Mouse (Mus musculus): Measurements from ENCODE around the gene Poc1a.

Gene Poc1a

GRCm38 (mm10) chr9:106338462-106339172, 57.8 kb downstream of the Poc1a start:
- 41% methylated on average over 10 of the region's 10 CpGs for whole genome bisulfite sequencing

GRCm38 (mm10) chr9:106339173-106339558, 58.3 kb downstream of the Poc1a start:
- 61% methylated on average over 6 of the region's 6 CpGs for WGBS

GRCm38 (mm10) chr9:106339730-106340129, 58.9 kb downstream of the Poc1a start:
- 89% methylated on average over 4 of the region's 4 CpGs for WGBS

GRCm38 (mm10) chr9:106340501-106341312, 59.8 kb downstream of the Poc1a start:
- 71% methylated on average over 13 of the region's 13 CpGs for WGBS

GRCm38 (mm10) chr9:106341313-106341686, 60.4 kb downstream of the Poc1a start:
- WGBS: 58% methylated on average over 3 of the region's 3 CpGs

- 64% methylated on average over 9 of the region's 9 CpGs for WGBS
Observed at GRCm38 (mm10) chr9:106342573-106342972, 61.7 kb downstream of the Poc1a start.

- WGBS: 26% methylated on average over 6 of the region's 6 CpGs
Observed at GRCm38 (mm10) chr9:106345167-106345566, 64.3 kb downstream of the Poc1a start.

GRCm38 (mm10) chr9:106345630-106346029, 64.8 kb downstream of the Poc1a start:
- 47% methylated on average over 6 of the region's 6 CpGs for WGBS

- 70% methylated on average over 10 of the region's 10 CpGs for WGBS
Observed at GRCm38 (mm10) chr9:106348281-106348680, 67.4 kb downstream of the Poc1a start.

- 55% methylated on average over 2 of the region's 2 CpGs for WGBS
Observed at GRCm38 (mm10) chr9:106349075-106349474, 68.2 kb downstream of the Poc1a start.

- 72% methylated on average over 6 of the region's 6 CpGs for WGBS
Observed at GRCm38 (mm10) chr9:106351178-106351577, 70.3 kb downstream of the Poc1a start.

- 49% methylated on average over 6 of the region's 6 CpGs for WGBS
Observed at GRCm38 (mm10) chr9:106353779-106354178, 72.9 kb downstream of the Poc1a start.

GRCm38 (mm10) chr9:106354810-106355209, 73.9 kb downstream of the Poc1a start:
- 97% methylated on average over 6 of the region's 6 CpGs for WGBS

GRCm38 (mm10) chr9:106355217-106355974, 74.5 kb downstream of the Poc1a start:
- 81% methylated on average over 10 of the region's 10 CpGs for WGBS

- WGBS: 84% methylated on average over 10 of the region's 10 CpGs
Observed at GRCm38 (mm10) chr9:106356323-106356844, 75.5 kb downstream of the Poc1a start.

GRCm38 (mm10) chr9:106357167-106357566, 76.3 kb downstream of the Poc1a start:
- 87% methylated on average over 3 of the region's 3 CpGs for WGBS

- WGBS: 85% methylated on average over 6 of the region's 6 CpGs
Observed at GRCm38 (mm10) chr9:106359297-106359696, 78.4 kb downstream of the Poc1a start.

GRCm38 (mm10) chr9:106361140-106361539, 80.3 kb downstream of the Poc1a start:
- WGBS: 73% methylated on average over 6 of the region's 6 CpGs

GRCm38 (mm10) chr9:106365333-106365732, 84.5 kb downstream of the Poc1a start:
- 77% methylated on average over 7 of the region's 7 CpGs for WGBS

GRCm38 (mm10) chr9:106366188-106366587, 85.3 kb downstream of the Poc1a start:
- WGBS: 47% methylated on average over 1 of the region's 1 CpGs

- 21% methylated on average over 5 of the region's 5 CpGs for WGBS
Observed at GRCm38 (mm10) chr9:106367001-106367400, 86.1 kb downstream of the Poc1a start.

- under 1% methylated on average over 36 of the region's 36 CpGs for WGBS
Observed at GRCm38 (mm10) chr9:106367592-106368111, 86.8 kb downstream of the Poc1a start.

Measured in cerebral cortex, adult 2 months (tissue).